Mouse (Mus musculus) stomach, embryonic 15.5 days (tissue): ENCODE results near the gene Dzip3. TPM values are rescaled to one million over a fixed set of nuclear protein-coding genes. Genes with fewer than 3 reads are reported as not detected.

Experiments used
- ATAC-seq: fragments of 200-750 bp; cut with Nextera tagmentation; 2 replicates; pipeline ENCODE4 v1.8.0; 2017; ENCODE audit warnings: low read depth, moderate number of reproducible peaks, moderate TSS enrichment; ENCODE audit not compliant: insufficient read depth, low FRiP score
- H3K27ac ChIP-seq: fragments of 300-500 bp; sonication (generic); 2 replicates; pipeline ENCODE4 v1.5.1; 2015; ENCODE audit warnings: mild to moderate bottlenecking, inconsistent platforms
- H3K27me3 ChIP-seq: fragments of 300-500 bp; sonication (generic); replicated peaks from 2 replicates; pipeline ENCODE4 v1.6.1; 2015; ENCODE audit warnings: inconsistent platforms
- H3K36me3 ChIP-seq: fragments of 300-500 bp; sonication (generic); 2 replicates; pipeline ENCODE4 v1.6.1; 2015; ENCODE audit warnings: inconsistent platforms
- H3K4me1 ChIP-seq: fragments of 300-500 bp; sonication (generic); 2 replicates; pipeline ENCODE4 v1.6.1; 2015; ENCODE audit warnings: inconsistent platforms
- H3K4me2 ChIP-seq: fragments of 300-500 bp; sonication (generic); 2 replicates; pipeline ENCODE4 v1.6.1; 2015; ENCODE audit warnings: mild to moderate bottlenecking, inconsistent platforms
- H3K4me3 ChIP-seq: fragments of 300-500 bp; sonication (generic); replicated peaks from 2 replicates; pipeline ENCODE4 v1.5.1; 2015; ENCODE audit warnings: inconsistent platforms
- H3K9ac ChIP-seq: fragments of 300-500 bp; sonication (generic); 2 replicates; pipeline ENCODE4 v1.6.1; 2015; ENCODE audit warnings: inconsistent platforms
- H3K9me3 ChIP-seq: fragments of 300-500 bp; sonication (generic); 2 replicates; pipeline ENCODE4 v1.6.1; 2016; ENCODE audit warnings: inconsistent platforms
- WGBS: fragments of 180-500 bp; shearing (Covaris S2); methylation state at CpG from one replicate; pipeline ENCODE4 v1.1.7; 2015; 5-methylcytosine and 5-hydroxymethylcytosine counted together
- polyA plus RNA-seq: library from polyadenylated mRNA; unstranded; fragments of >200 nt; fragmentation: Nextera tagmentation; extraction: Ambion mirVana; gene quantifications from 2 replicates; pipeline ENCODE4 v1.2.1, GENCODE M21; 2015

Dzip3 gene
- 21.4 and 23.3 TPM in 2 replicates for polyA plus RNA-seq

DNA sequence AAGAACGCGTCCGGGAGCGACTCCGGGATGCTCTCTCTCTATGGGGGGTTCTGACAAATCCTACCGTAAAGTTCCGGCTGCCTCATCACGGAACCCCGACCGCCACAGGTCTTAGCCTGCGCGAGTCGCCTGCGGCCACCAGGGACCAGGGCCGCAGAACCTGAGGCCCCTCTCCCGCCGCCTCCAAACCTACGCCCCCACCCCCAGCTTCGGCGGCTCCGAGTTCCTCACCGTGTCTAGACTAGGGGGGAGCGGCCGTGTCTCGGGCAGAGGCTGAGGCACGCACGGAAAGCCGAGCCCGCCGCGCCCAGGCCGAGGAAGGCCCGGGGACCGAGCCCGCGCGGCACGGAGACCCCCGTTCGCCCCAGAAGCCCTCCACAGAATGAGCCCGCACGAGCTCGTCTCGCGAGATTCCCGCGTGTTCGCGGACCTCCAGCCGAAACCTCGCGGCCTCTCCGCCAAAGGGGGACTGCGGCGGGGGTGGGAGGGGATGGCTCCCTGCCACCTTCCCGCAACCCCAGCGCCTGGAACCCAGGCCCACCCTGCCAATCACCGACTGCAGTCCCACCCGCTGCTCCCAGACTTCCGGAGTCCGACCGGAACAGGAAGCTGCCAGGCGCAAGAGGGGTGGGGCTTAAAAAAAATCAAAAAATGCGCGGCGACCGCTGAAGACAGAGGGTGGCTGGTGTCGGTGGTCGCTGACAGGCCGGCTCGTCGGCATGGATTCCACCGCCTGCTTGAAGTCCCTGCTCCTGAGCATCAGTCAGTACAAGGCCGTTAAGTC, at the start of gene Dzip3, which contains the start of gene Cip2a:
Dzip3 (minus strand) TSS at position 607 of the 784 bp plus-strand sequence.
Cip2a (plus strand) TSS at position 627 of the 784 bp plus-strand sequence.
- Histone ChIP-seq H3K36me3 (no peaks in the 10 kb centered on the region), H3K27ac (peak within 1 kb of the TSS; percentile 92), H3K4me3 (peak within 1 kb of the TSS; percentile 93), H3K4me2 (peak within 1 kb of the TSS; percentile 71), H3K27me3 (no peaks in the 10 kb centered on the region), H3K9ac (peak within 1 kb of the TSS; percentile 93), H3K4me1 (peaks cover 11% of the 10 kb centered on the region), H3K9me3 (no peaks in the 10 kb centered on the region)
- ATAC-seq = peak; percentile 98
- under 1% methylated on average over 73 of the region's 74 CpGs for WGBS

DNA sequence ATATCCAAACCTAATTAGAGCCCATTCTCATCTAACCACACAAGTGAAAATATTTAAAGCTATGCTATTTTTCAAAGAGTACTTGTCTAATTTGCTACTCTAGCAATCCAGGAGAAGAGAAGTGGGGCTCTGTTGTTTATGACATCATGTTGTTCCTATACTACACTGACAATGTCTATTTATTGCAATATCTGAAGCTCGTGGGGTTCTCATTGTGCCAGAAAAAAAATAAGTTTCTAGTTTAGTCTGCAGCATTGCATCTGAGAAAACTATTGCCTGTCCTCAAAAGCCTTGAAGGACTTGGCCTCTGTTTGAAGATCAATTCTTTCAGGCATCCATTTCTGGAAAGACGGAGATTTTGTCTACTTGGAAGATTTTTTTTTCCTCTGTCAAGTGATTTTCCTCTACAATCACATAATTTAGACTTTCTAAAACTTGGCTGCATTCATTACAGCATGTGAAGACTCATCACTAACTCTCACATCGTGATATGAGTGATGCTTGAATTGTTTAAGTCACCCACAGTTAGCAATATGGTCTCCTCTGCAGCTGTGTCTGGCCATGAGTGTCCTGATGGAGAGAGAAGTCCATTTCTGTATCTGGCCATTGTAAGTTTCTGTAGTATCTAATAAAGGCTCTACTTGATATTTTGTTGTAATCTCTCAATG, 46.7 kb upstream of the Dzip3 start:
- H3K4me2 ChIP-seq = no peak overlapping the region
- no peak for ATAC-seq
- no peaks in the 10 kb centered on the region for H3K36me3 ChIP-seq
- H3K4me1 ChIP-seq = no peaks in the 10 kb centered on the region
- H3K9me3 ChIP-seq = no peaks in the 10 kb centered on the region
- WGBS = 77% methylated on average over 3 of the region's 3 CpGs
- no peaks in the 10 kb centered on the region for H3K27me3 ChIP-seq
- no peak overlapping the region for H3K4me3 ChIP-seq
- no peak overlapping the region for H3K27ac ChIP-seq
- no peak overlapping the region for H3K9ac ChIP-seq

DNA sequence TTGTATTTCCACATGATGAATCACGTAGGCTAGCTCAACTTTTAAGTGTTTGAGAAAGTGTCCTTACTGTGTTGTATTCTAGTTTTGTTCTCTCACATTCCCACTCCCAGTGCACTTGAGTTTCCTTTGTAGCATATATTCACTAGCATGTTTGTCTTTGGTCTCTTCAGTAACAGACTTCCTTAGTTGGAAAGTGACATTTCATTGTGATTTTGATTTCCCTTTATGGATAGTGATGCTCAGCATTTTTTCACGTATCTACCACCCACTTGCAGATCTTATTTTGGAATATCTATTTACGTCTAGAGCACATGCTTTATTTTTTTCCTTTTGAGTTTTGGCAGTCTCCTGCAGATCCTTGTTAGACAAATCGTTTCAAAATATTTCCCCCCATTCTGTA, 43.8 kb upstream of the Dzip3 start:
- no peaks in the 10 kb centered on the region for H3K4me1 ChIP-seq
- WGBS = 75% methylated on average over 4 of the region's 4 CpGs
- H3K4me2 ChIP-seq = no peak overlapping the region
- no peak overlapping the region for H3K4me3 ChIP-seq
- no peak for ATAC-seq
- H3K9me3 ChIP-seq = no peaks in the 10 kb centered on the region
- H3K27me3 ChIP-seq = no peaks in the 10 kb centered on the region
- H3K9ac ChIP-seq = no peak overlapping the region
- no peaks in the 10 kb centered on the region for H3K36me3 ChIP-seq
- H3K27ac ChIP-seq = no peak overlapping the region

DNA sequence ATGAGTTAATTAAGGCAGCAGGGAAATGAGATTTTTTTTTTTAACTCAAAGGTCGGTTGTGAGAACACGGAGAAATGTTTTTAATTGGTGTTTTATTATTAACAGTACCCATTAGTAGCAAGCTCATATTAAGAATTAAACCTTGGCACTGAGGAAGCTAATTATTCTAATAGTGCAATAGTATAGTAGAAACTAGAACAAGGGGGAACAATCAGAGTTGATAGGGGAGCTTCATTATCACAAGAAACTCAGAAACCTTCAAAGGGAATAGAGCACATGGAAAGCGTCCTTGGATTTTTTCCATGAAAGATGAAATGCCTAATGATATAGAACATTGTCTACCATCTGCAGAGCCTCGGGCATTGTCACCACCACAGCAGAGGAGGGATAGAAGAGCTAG, 41.9 kb upstream of the Dzip3 start:
- H3K9me3 ChIP-seq = no peaks in the 10 kb centered on the region
- H3K4me1 ChIP-seq = no peaks in the 10 kb centered on the region
- no peak overlapping the region for H3K4me2 ChIP-seq
- 75% methylated on average over 4 of the region's 4 CpGs for WGBS
- no peaks in the 10 kb centered on the region for H3K36me3 ChIP-seq
- no peak overlapping the region for H3K27ac ChIP-seq
- no peaks in the 10 kb centered on the region for H3K27me3 ChIP-seq
- H3K4me3 ChIP-seq = no peak overlapping the region
- no peak for ATAC-seq
- no peak overlapping the region for H3K9ac ChIP-seq

DNA sequence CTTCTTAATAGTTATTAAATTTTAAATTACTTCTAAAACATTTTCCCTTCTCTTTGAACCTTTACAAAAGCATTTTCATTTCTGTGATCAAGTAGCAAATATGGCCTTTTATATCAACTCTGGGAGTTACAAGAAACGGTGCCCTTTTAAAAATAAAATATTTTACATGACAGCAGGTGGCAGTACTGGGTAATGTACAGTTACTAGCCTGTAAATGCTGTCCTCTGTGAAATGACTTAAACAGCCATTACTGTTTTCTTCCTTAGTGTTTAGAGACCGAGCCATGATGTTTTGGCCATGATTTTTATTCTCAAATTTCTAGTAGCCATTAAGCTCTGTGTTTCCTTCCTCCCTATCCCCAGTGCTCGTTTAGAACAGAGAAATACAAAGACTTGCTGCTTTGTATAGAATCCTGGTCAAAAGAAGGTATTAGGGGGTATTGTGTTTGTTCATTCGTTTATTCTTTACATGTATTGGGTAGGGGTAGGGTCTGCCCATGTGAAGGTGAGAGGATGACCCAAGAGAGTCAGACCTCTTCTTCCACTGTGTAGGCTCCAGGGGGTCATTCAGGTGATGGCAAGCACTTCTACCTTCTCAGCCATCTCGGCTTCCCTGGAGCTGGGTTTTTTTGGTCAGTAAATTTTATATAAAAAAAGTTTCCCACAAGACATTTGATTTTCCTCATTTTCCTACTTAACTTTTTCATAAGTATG, 22.8 kb upstream of the Dzip3 start:
- H3K9ac ChIP-seq = no peak overlapping the region
- no peaks in the 10 kb centered on the region for H3K4me1 ChIP-seq
- 81% methylated on average over 5 of the region's 5 CpGs for WGBS
- H3K9me3 ChIP-seq = no peaks in the 10 kb centered on the region
- H3K27ac ChIP-seq = no peak overlapping the region
- peaks cover 4% of the 10 kb centered on the region; the same call in 1 of the 2 replicates for H3K36me3 ChIP-seq
- no peak overlapping the region for H3K4me2 ChIP-seq
- no peak overlapping the region for H3K4me3 ChIP-seq
- no peak for ATAC-seq
- no peaks in the 10 kb centered on the region for H3K27me3 ChIP-seq

DNA sequence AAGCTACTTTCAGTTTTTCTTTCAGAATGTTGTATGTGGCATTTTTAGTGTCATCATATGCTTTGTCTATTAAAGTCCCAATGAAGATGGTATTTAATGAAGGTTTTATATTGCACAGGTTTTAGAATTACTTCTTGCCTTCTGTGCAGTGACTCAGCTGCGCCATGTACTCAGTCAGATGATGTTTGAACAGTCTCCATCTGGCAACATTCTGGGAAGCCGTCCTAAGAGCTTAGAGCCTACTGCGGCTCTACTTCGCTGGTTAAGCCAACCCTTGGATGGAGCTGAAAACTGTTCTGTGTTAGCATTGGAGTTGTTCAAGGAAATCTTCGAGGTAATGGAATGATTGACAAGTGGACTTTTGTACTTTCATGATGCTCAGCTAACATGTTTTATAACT, 10.2 kb upstream of the Dzip3 start:
- Histone ChIP-seq H3K9ac (no peak overlapping the region), H3K27me3 (no peaks in the 10 kb centered on the region), H3K9me3 (no peaks in the 10 kb centered on the region), H3K36me3 (peaks cover 15% of the 10 kb centered on the region; the same call in 1 of the 2 replicates), H3K4me3 (no peak overlapping the region), H3K4me2 (no peak overlapping the region), H3K4me1 (no peaks in the 10 kb centered on the region), H3K27ac (no peak overlapping the region)
- 94% methylated on average over 5 of the region's 5 CpGs for WGBS
- no peak for ATAC-seq

DNA sequence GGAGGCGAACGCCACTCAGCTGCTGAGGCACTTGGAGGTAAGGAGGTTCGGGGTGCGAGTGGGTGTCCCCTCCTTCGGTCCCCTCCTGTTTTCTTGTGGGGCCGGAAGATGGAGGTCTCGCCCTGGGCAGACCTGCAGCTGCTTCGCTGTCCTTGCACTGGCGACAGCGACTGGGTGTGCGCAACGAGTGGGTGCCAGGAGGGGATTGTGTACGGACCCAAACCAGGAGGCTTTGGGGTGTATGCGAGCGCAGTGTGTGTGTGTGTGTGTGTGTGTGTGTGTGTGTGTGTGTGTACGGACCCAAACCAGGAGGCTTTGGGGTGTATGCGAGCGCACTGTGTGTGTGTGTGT, 353 bp upstream of the Dzip3 start:
- WGBS = under 1% methylated on average over 18 of the region's 18 CpGs
- H3K27me3 ChIP-seq = no peaks in the 10 kb centered on the region
- H3K9me3 ChIP-seq = no peaks in the 10 kb centered on the region
- peak; percentile 36 for ATAC-seq
- H3K27ac ChIP-seq = peak overlapping the region; percentile 48
- H3K36me3 ChIP-seq = no peaks in the 10 kb centered on the region
- H3K9ac ChIP-seq = peak overlapping the region; percentile 71
- peaks cover 11% of the 10 kb centered on the region for H3K4me1 ChIP-seq
- peak overlapping the region; percentile 71 for H3K4me2 ChIP-seq
- peak overlapping the region; percentile 93 for H3K4me3 ChIP-seq

DNA sequence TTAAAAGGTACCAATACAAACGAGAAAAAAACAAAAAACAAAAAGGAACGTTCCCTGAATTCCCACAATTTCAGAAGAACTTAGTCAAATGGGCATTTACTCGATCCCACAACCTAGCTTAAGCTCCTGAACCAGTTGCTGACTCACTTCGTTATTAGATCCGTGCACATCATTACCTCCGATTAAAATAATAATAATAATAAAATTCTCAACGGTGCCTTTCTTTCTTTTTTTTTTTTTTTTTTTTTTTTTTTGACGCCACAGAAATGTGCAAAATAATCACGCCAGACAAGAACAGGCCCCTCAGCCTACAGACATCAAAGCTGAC, 770 bp downstream of the Dzip3 start:
- Histone ChIP-seq H3K27me3 (no peaks in the 10 kb centered on the region), H3K36me3 (no peaks in the 10 kb centered on the region), H3K27ac (peak overlapping the region; percentile 92), H3K9me3 (no peaks in the 10 kb centered on the region), H3K4me2 (peak overlapping the region; percentile 50), H3K9ac (peak overlapping the region; percentile 93; the same call in 1 of the 2 replicates), H3K4me3 (peak overlapping the region; percentile 93), H3K4me1 (peaks cover 11% of the 10 kb centered on the region)
- no peak for ATAC-seq
- 2% methylated on average over 9 of the region's 9 CpGs for WGBS

DNA sequence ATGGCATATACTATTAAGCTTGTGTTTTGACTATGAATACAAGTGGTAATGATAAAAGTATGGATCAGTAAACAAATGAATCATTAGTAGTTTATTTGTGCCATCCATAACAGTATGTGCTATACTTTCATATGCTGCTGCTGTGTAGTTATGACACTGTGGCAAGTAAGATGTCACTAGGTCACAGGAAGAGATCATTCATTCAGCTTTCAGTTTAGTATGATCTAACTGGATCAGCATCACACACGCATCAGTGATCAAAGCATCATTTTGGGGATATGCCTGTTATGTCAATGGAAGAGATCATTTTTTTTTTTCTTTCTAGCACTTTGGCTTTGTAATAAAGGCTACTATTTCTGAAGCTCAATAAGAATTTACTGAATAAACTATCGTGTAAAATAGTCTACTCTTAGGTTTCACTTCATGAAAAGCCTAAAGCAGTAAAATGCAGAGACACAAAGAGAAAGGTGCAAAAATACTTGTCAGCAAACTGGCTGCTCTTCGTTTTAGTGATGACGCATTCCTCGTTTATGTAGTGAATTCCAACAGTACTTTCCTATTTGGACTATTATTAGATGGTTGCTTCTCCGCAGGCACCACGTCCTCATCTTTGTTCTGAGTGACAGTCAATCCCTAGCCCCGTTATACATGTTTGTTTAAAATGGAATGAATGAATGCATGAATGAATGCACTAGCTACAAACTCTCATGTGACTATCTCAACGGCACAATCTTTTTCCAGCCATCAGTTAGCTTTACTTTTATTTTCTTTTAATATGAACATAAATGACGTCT, 1.3 kb downstream of the Dzip3 start:
- ATAC-seq = no peak
- H3K9ac ChIP-seq = no peak overlapping the region
- WGBS = 25% methylated on average over 10 of the region's 10 CpGs

DNA sequence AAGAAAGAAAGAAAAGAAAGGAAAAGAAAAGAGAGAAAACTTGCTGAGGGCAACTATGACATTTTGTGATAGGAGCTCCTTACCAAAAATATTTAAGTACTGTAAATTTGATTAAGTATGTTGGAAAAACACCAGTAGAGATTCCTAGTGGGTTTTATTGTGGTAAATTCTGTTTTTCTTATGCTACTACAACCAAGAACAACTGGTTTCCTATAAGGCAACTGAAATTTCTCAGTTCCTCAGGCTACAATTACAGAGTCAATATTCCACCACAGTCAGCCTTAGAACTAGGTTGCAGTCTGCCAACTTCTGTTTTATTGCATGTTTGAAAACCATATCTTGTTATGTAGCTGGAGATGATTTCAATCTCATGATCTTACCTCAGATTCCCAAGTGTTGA, 4.3 kb downstream of the Dzip3 start:
- no peak overlapping the region for H3K9ac ChIP-seq
- no peak overlapping the region for H3K4me3 ChIP-seq
- ATAC-seq = no peak
- H3K4me1 ChIP-seq = 0 out of 2 replicates have a peak, but pooled peaks cover 1% of the 10 kb centered on the region
- H3K9me3 ChIP-seq = no peaks in the 10 kb centered on the region
- no peaks in the 10 kb centered on the region for H3K27me3 ChIP-seq
- H3K36me3 ChIP-seq = no peaks in the 10 kb centered on the region
- H3K27ac ChIP-seq = no peak overlapping the region
- no peak overlapping the region for H3K4me2 ChIP-seq

More for the DNA sequence above, 1.3 kb downstream of the Dzip3 start:
- Histone ChIP-seq H3K27me3 (no peaks in the 10 kb centered on the region), H3K9me3 (no peaks in the 10 kb centered on the region), H3K4me3 (peak overlapping the region; percentile 93), H3K27ac (no peak overlapping the region), H3K4me2 (peak overlapping the region; percentile 50), H3K4me1 (peaks cover 11% of the 10 kb centered on the region), H3K36me3 (no peaks in the 10 kb centered on the region)

DNA sequence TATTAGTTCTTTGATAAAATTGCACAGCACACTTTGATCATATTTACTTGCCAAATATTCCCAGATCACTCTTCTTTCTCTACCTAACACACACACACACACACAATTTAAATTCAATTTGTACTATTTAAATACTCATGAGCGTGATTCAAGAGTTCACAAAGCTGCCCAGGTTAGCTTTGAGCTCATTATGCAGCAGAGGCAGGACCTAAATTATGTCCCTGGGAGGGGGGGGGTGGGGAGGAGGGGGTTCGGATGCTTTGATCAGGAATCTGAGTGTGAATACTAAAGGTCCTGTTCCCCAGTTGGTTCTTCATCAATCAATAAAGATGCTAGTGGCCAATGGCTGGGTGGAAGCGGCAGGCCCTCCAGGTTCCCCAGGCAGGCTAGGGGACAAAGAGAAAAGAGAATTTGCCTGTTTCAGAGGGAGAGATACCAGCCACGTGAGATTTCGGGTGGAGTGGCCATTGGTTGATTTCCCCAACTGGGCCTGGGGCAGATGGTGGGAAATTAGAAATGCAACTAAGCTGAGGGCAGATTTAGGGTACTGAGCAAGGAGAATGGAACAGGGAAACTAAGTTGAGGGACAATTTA, 8.8 kb downstream of the Dzip3 start:
- ATAC-seq = no peak
- 54% methylated on average over 5 of the region's 5 CpGs for WGBS
- H3K9me3 ChIP-seq = no peaks in the 10 kb centered on the region

More for the DNA sequence above, 8.8 kb downstream of the Dzip3 start:
- Histone ChIP-seq H3K4me1 (no peaks in the 10 kb centered on the region), H3K4me3 (no peak overlapping the region), H3K4me2 (no peak overlapping the region), H3K27ac (no peak overlapping the region), H3K27me3 (no peaks in the 10 kb centered on the region), H3K36me3 (no peaks in the 10 kb centered on the region), H3K9ac (no peak overlapping the region)
